Mouse (Mus musculus): ENCODE results near the gene Armc7. TPM values are rescaled to one million over a fixed set of nuclear protein-coding genes. Genes with fewer than 3 reads are reported as not detected.

Armc7 gene
- total and polyA plus RNA-seq, 2 experiments from 2014 or later = 1.8 to 3.3 TPM

DNA sequence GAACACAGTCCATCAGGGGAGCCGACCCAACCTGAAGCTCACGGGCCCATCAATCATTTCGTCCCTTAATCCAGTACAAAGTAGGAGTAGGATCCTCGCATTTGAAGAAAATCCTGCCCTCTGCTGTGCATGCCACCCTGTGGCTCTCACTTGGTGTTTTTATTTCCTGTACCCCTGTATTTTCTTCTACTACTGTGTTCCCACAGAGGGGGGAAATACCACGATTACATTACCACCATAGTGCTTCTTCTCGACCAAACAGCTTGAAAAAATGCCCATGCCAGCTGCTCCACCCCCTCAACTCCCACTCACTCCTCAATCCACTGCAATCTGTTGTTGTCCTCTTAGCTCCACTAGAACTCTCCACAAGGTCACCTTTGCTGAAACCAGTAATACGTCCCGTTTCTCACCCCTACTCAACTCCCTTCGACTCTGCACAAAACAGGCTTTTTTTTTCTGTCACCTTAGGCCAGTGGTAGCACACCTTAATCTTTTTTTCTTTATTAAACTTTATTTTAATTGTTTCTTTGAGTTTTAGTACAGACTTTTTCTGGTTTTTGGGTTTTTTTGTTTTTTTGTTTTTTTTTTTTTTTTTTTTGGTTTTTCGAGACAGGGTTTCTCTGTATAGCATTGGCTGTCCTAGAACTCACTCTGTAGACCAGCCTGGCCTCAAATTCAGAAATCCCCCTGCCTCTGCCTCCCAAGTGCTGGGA, 61.5 kb downstream of the Armc7 start:
- no peak overlapping the region for H3K9ac ChIP-seq (replicated peaks; ENCODE audit: low read depth, low read length)
- WGBS = 80% methylated on average over 10 of the region's 10 CpGs
- no peaks in the 10 kb centered on the region for H3K9me3 ChIP-seq (replicated peaks; ENCODE audit: control insufficient read depth, low read length)
- TF ChIP-seq CTCF (IDR thresholded peaks at IDR 0.05; ENCODE audit: low read depth) (no peak), EP300 (IDR thresholded peaks at IDR 0.05; ENCODE audit: low read depth) (no peak)
- peak overlapping the region; percentile 99; the same call in 1 of the 2 replicates for H3K4me3 ChIP-seq (ENCODE audit: low read depth, low read length)
- H3K27me3 ChIP-seq (ENCODE audit: control insufficient read depth, insufficient read depth, low read length) = no peaks in the 10 kb centered on the region
- ATAC-seq (ENCODE audit: insufficient read depth, low read depth) = no peak
- peaks cover 17% of the 10 kb centered on the region for H3K36me3 ChIP-seq (replicated peaks; ENCODE audit: control insufficient read depth, insufficient read depth, low read length)
- peak overlapping the region; percentile 47; the same call in 1 of the 2 replicates for H3K4me2 ChIP-seq (ENCODE audit: low read depth, low read length)
- peaks cover 7% of the 10 kb centered on the region for H3K4me1 ChIP-seq (ENCODE audit: control insufficient read depth, insufficient read depth)
- peak overlapping the region; percentile 100 for H3K27ac ChIP-seq (ENCODE audit: low read depth)
- no peak for DNase-seq (ENCODE audit: low spot score)

DNA sequence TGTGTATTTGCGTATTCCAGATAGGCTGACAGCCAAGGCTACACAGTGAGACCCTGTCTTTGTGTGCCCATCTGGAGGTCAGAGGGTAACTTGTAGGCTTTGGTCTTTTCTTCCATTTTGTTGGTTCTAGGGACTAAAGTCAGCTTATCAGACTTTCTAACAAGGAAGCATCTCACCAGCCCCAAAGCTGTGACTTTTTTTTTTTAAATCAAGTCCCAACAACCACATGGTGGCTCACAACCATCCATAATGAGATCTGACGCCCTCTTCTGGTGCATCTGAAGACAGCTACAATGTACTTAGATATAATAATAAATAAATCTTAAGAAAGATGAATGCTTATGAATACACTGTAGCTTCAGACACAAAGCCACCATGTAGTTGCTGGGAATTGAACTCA, 62.6 kb downstream of the Armc7 start:
- Histone ChIP-seq H3K4me2 (ENCODE audit: low read depth, low read length) (no peak overlapping the region), H3K9ac (replicated peaks; ENCODE audit: low read depth, low read length) (no peak overlapping the region), H3K36me3 (replicated peaks; ENCODE audit: control insufficient read depth, insufficient read depth, low read length) (peaks cover 6% of the 10 kb centered on the region), H3K27ac (ENCODE audit: low read depth) (no peak overlapping the region), H3K4me3 (ENCODE audit: low read depth, low read length) (no peak overlapping the region), H3K27me3 (ENCODE audit: control insufficient read depth, insufficient read depth, low read length) (no peaks in the 10 kb centered on the region), H3K9me3 (replicated peaks; ENCODE audit: control insufficient read depth, low read length) (no peaks in the 10 kb centered on the region), H3K4me1 (ENCODE audit: control insufficient read depth, insufficient read depth) (peaks cover 7% of the 10 kb centered on the region)
- TF ChIP-seq CTCF (IDR thresholded peaks at IDR 0.05; ENCODE audit: low read depth) = no peak
- TF ChIP-seq EP300 (IDR thresholded peaks at IDR 0.05; ENCODE audit: low read depth) = no peak
- DNase-seq (ENCODE audit: low spot score) (no peak), ATAC-seq (ENCODE audit: insufficient read depth, low read depth) (no peak)
- 61% methylated on average over 2 of the region's 2 CpGs for WGBS

Small RNAs within 50 kb of the gene (microRNA-seq; reads per million reads assigned to microRNA genes)
- gene Mir3968 = not detected

Other genes starting within 250 kb of the Armc7 start
- 0.15 and 1.6 TPM in 2 replicates for gene Grin2c, start 208.4 kb upstream of the Armc7 start, total RNA-seq (2014; rRNA removed; ENCODE audit: low replicate concordance)
- gene Grin2c, start 208.4 kb upstream of the Armc7 start, polyA plus RNA-seq (2015; fragmentation: Nextera tagmentation; extraction: Ambion mirVana) = not detected in 2 replicates
- gene Fdxr, start 198.6 kb upstream of the Armc7 start, total RNA-seq (2014; rRNA removed; ENCODE audit: low replicate concordance) = 13.8 and 18.2 TPM in 2 replicates
- gene Fdxr, start 198.6 kb upstream of the Armc7 start, polyA plus RNA-seq (2015; fragmentation: Nextera tagmentation; extraction: Ambion mirVana) = 9.6 and 10.1 TPM in 2 replicates
- gene Fads6, start 178.0 kb upstream of the Armc7 start, total RNA-seq (2014; rRNA removed; ENCODE audit: low replicate concordance) = 2.9 and 3.5 TPM in 2 replicates
- 0.33 and 0.34 TPM in 2 replicates for gene Fads6, start 178.0 kb upstream of the Armc7 start, polyA plus RNA-seq (2015; fragmentation: Nextera tagmentation; extraction: Ambion mirVana)
- gene Otop2, start 168.5 kb upstream of the Armc7 start, total RNA-seq (2014; rRNA removed; ENCODE audit: low replicate concordance) = 0.12 TPM in 1 of 2 replicates, not detected in the other
- gene Otop2, start 168.5 kb upstream of the Armc7 start, polyA plus RNA-seq (2015; fragmentation: Nextera tagmentation; extraction: Ambion mirVana) = not detected in 2 replicates
- 0.31 TPM in 1 of 2 replicates, not detected in the other for gene Ush1g, start 153.6 kb upstream of the Armc7 start, total RNA-seq (2014; rRNA removed; ENCODE audit: low replicate concordance)
- 0.03 and 0.05 TPM in 2 replicates for gene Ush1g, start 153.6 kb upstream of the Armc7 start, polyA plus RNA-seq (2015; fragmentation: Nextera tagmentation; extraction: Ambion mirVana)
- not detected in 2 replicates for gene Otop3, start 140.9 kb upstream of the Armc7 start, total RNA-seq (2014; rRNA removed; ENCODE audit: low replicate concordance)
- not detected in 2 replicates for gene Otop3, start 140.9 kb upstream of the Armc7 start, polyA plus RNA-seq (2015; fragmentation: Nextera tagmentation; extraction: Ambion mirVana)
- gene Hid1, start 107.9 kb upstream of the Armc7 start, total RNA-seq (2014; rRNA removed; ENCODE audit: low replicate concordance) = 8.3 and 11.9 TPM in 2 replicates
- 5.3 and 5.4 TPM in 2 replicates for gene Hid1, start 107.9 kb upstream of the Armc7 start, polyA plus RNA-seq (2015; fragmentation: Nextera tagmentation; extraction: Ambion mirVana)
- 23.1 and 26.7 TPM in 2 replicates for gene Cdr2l, start 93.8 kb upstream of the Armc7 start, total RNA-seq (2014; rRNA removed; ENCODE audit: low replicate concordance)
- 5.2 and 5.6 TPM in 2 replicates for gene Cdr2l, start 93.8 kb upstream of the Armc7 start, polyA plus RNA-seq (2015; fragmentation: Nextera tagmentation; extraction: Ambion mirVana)
- gene Mrpl58, start 71.9 kb upstream of the Armc7 start, total RNA-seq (2014; rRNA removed; ENCODE audit: low replicate concordance) = 107 and 285 TPM in 2 replicates
- 224 and 232 TPM in 2 replicates for gene Mrpl58, start 71.9 kb upstream of the Armc7 start, polyA plus RNA-seq (2015; fragmentation: Nextera tagmentation; extraction: Ambion mirVana)
- 991 and 1,040 TPM in 2 replicates for gene Atp5h, start 55.7 kb upstream of the Armc7 start, total RNA-seq (2014; rRNA removed; ENCODE audit: low replicate concordance)
- 4,106 and 4,345 TPM in 2 replicates for gene Atp5h, start 55.7 kb upstream of the Armc7 start, polyA plus RNA-seq (2015; fragmentation: Nextera tagmentation; extraction: Ambion mirVana)
- 8.3 and 8.4 TPM in 2 replicates for gene Kctd2, start 55.5 kb upstream of the Armc7 start, total RNA-seq (2014; rRNA removed; ENCODE audit: low replicate concordance)
- 15.1 and 15.6 TPM in 2 replicates for gene Kctd2, start 55.5 kb upstream of the Armc7 start, polyA plus RNA-seq (2015; fragmentation: Nextera tagmentation; extraction: Ambion mirVana)
- gene Trim80, start 35.1 kb upstream of the Armc7 start, total RNA-seq (2014; rRNA removed; ENCODE audit: low replicate concordance) = not detected in 2 replicates
- 0.18 and 0.26 TPM in 2 replicates for gene Trim80, start 35.1 kb upstream of the Armc7 start, polyA plus RNA-seq (2015; fragmentation: Nextera tagmentation; extraction: Ambion mirVana)
- 0.99 and 3.8 TPM in 2 replicates for gene Slc16a5, start 13.2 kb upstream of the Armc7 start, total RNA-seq (2014; rRNA removed; ENCODE audit: low replicate concordance)
- gene Slc16a5, start 13.2 kb upstream of the Armc7 start, polyA plus RNA-seq (2015; fragmentation: Nextera tagmentation; extraction: Ambion mirVana) = 0.11 and 0.15 TPM in 2 replicates
- 24.5 and 28.0 TPM in 2 replicates for gene Nt5c, start 16.2 kb downstream of the Armc7 start, total RNA-seq (2014; rRNA removed; ENCODE audit: low replicate concordance)
- gene Nt5c, start 16.2 kb downstream of the Armc7 start, polyA plus RNA-seq (2015; fragmentation: Nextera tagmentation; extraction: Ambion mirVana) = 49.8 and 53.7 TPM in 2 replicates
- gene Jpt1, start 38.7 kb downstream of the Armc7 start, total RNA-seq (2014; rRNA removed; ENCODE audit: low replicate concordance) = 433 and 473 TPM in 2 replicates
- gene Jpt1, start 38.7 kb downstream of the Armc7 start, polyA plus RNA-seq (2015; fragmentation: Nextera tagmentation; extraction: Ambion mirVana) = 496 and 503 TPM in 2 replicates
- 320 and 327 TPM in 2 replicates for gene Sumo2, start 60.6 kb downstream of the Armc7 start, total RNA-seq (2014; rRNA removed; ENCODE audit: low replicate concordance)
- gene Sumo2, start 60.6 kb downstream of the Armc7 start, polyA plus RNA-seq (2015; fragmentation: Nextera tagmentation; extraction: Ambion mirVana) = 549 and 562 TPM in 2 replicates
- 32.3 and 102 TPM in 2 replicates for gene Nup85, start 88.8 kb downstream of the Armc7 start, total RNA-seq (2014; rRNA removed; ENCODE audit: low replicate concordance)
- gene Nup85, start 88.8 kb downstream of the Armc7 start, polyA plus RNA-seq (2015; fragmentation: Nextera tagmentation; extraction: Ambion mirVana) = 33.9 and 40.8 TPM in 2 replicates
- 53.1 and 56.7 TPM in 2 replicates for gene Mrps7, start 128.3 kb downstream of the Armc7 start, total RNA-seq (2014; rRNA removed; ENCODE audit: low replicate concordance)
- 85.1 and 86.4 TPM in 2 replicates for gene Mrps7, start 128.3 kb downstream of the Armc7 start, polyA plus RNA-seq (2015; fragmentation: Nextera tagmentation; extraction: Ambion mirVana)
- gene Gga3, start 128.4 kb downstream of the Armc7 start, total RNA-seq (2014; rRNA removed; ENCODE audit: low replicate concordance) = 11.8 and 24.0 TPM in 2 replicates
- 7.0 and 7.2 TPM in 2 replicates for gene Gga3, start 128.4 kb downstream of the Armc7 start, polyA plus RNA-seq (2015; fragmentation: Nextera tagmentation; extraction: Ambion mirVana)
- gene Mif4gd, start 137.3 kb downstream of the Armc7 start, total RNA-seq (2014; rRNA removed; ENCODE audit: low replicate concordance) = 31.5 and 38.4 TPM in 2 replicates
- gene Mif4gd, start 137.3 kb downstream of the Armc7 start, polyA plus RNA-seq (2015; fragmentation: Nextera tagmentation; extraction: Ambion mirVana) = 34.1 and 34.5 TPM in 2 replicates
- 25.0 and 35.1 TPM in 2 replicates for gene Slc25a19, start 152.6 kb downstream of the Armc7 start, total RNA-seq (2014; rRNA removed; ENCODE audit: low replicate concordance)
- 35.0 and 41.0 TPM in 2 replicates for gene Slc25a19, start 152.6 kb downstream of the Armc7 start, polyA plus RNA-seq (2015; fragmentation: Nextera tagmentation; extraction: Ambion mirVana)
- gene Grb2, start 232.9 kb downstream of the Armc7 start, total RNA-seq (2014; rRNA removed; ENCODE audit: low replicate concordance) = 48.6 and 126 TPM in 2 replicates
- 96.9 and 116 TPM in 2 replicates for gene Grb2, start 232.9 kb downstream of the Armc7 start, polyA plus RNA-seq (2015; fragmentation: Nextera tagmentation; extraction: Ambion mirVana)

Measured in heart, postnatal 0 days (tissue).